Mouse (Mus musculus) cortical plate, adult 2 months (tissue): ENCODE data around the gene Rheb.

Experiments
- CTCF ChIP-seq: fragments of 200-500 bp; IDR thresholded peaks from 2 replicates; pipeline ENCODE4 v1.5.1; 2011; ENCODE audit warnings: mild to moderate bottlenecking, control low read depth, low read length; ENCODE audit not compliant: insufficient read depth; ENCODE audit errors: extremely low read depth
- POLR2A ChIP-seq: fragments of 200-500 bp; IDR thresholded peaks from 2 replicates; pipeline ENCODE4 v1.6.1; 2011; ENCODE audit warnings: mild to moderate bottlenecking, low read length, control low read depth; ENCODE audit not compliant: insufficient read depth; ENCODE audit errors: extremely low read depth

DNA sequence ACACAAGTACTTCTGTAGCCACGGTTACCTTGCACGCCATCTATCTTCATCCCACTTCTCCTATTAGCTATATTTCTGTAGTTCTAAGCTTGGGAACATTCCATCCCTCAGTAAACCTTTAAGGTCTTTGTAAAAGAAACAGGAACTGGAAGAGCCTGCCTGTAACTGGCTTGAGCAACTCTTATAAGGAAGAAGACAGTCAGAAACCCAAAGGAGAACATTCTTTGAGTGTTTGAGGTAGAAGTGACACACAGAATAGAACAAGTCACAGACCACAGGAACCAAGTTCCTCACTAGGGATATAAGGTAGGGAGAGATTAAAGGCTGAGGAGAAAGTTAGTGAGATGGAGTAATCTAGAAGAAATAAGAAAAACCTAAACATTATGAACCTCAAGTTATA lies 15.3 kb downstream of the Rheb start:
- no peak for TF ChIP-seq CTCF
- TF ChIP-seq POLR2A = no peak
